Mouse (Mus musculus) E14TG2a.4 (cell line): ENCODE measurements at regions not wholly inside any gene's neighbourhood (a gene's known extent, or its start where the extent isn't known, plus 50 kb on each side); places are given as distances from the start of the nearest gene placed in this dataset.

Source experiments
- CTCF ChIP-seq: conservative IDR thresholded peaks from 2 replicates; pipeline ENCODE4 v1.5.1; 2014; ENCODE audit warnings: low read length
- NANOG ChIP-seq: IDR thresholded peaks from 2 replicates; pipeline ENCODE4 v1.6.1; 2014; ENCODE audit warnings: borderline replicate concordance, low read length, mixed read lengths

GRCm38 (mm10) chr14:119966666-119967065 is 75.6 kb downstream of the Oxgr1 start:
- no peak for TF ChIP-seq CTCF
- no peak for TF ChIP-seq NANOG
